Mouse (Mus musculus) mature B cell (primary cell): ENCODE results near the gene Mef2c.

Experiments used
- in situ Hi-C: fragments of 300-500 bp; cut with MboI; formaldehyde crosslinking; loops from 2 replicates; pipeline ENCODE4 v1.14.3; 2019

Mef2c gene

GRCm38 (mm10) chr13:83607883-83608581 is 104.2 kb downstream of the Mef2c start:
- in situ Hi-C loops: loop anchor here (5.0 kb wide), 1 partner anchor 36 kb away; no protein-coding TSS in a partner anchor

GRCm38 (mm10) chr13:83608851-83609516 is 105.2 kb downstream of the Mef2c start:
- in situ Hi-C loops: loop anchor here (5.0 kb wide), 1 partner anchor 37 kb away; no protein-coding TSS in a partner anchor

DNA sequence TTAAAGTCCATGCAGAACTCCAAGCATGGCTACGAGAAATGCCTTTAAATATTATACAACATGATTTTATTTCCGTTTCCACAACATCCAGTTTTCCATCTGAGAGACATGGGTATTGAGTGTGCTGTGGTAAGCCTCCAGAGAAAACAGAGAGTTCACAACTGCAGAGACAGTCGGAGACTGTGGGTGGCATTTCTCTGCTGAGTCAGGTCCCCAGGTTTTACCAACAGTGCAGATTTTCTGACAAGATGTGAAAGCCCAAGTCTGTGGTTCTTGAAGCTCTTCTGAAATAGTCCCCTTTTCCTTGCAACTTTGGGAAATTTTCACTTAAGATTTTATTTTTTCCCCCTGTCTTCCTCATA is 105.7 kb downstream of the Mef2c start:
- in situ Hi-C loops: loop anchor here (5.0 kb wide), 1 partner anchor 37 kb away; no protein-coding TSS in a partner anchor

GRCm38 (mm10) chr13:83610124-83610523 is 106.3 kb downstream of the Mef2c start:
- in situ Hi-C loops: no loop called here

DNA sequence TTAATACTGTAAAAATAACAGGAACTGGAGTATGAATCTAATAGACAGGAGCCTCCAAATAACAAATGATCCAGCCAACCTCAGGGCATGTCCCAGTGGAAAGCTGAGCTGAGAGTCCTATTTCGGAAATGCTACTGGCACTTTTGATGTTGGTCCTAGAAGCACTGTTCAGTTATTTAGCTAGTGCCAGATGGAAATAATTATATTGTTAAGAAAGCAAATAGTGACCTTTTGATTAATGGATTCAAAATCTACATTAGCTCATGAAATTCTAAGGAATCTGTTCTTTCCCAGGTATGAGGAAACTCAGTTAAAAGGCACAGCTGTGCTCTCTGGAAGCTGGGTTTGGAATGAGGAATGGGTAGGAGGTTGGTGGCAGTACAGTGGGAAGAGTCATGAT is 108.4 kb downstream of the Mef2c start:
- in situ Hi-C loops: no loop called here

- in situ Hi-C loops: no loop called here
These were observed 112.0 kb downstream of the Mef2c start for GRCm38 (mm10) chr13:83615875-83616274.

DNA sequence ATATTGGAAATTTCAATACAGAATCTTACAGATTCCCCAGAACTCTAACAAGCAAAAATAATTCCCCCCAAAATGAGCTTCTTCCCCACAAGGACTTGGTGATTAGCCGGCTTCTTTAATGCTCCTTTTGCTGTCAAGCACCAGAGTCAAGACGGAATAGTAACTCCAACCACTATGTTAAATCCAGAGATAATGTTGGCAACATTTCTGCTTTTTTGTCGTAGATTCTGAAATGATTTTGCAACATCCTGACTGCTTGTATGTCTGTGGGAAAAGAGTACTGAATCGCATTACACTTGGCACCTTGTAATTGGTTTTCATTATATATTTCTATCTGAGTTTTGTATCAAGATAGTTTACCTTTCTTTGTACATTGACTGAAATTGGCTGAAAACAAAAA is 120.8 kb downstream of the Mef2c start:
- in situ Hi-C loops: no loop called here

DNA sequence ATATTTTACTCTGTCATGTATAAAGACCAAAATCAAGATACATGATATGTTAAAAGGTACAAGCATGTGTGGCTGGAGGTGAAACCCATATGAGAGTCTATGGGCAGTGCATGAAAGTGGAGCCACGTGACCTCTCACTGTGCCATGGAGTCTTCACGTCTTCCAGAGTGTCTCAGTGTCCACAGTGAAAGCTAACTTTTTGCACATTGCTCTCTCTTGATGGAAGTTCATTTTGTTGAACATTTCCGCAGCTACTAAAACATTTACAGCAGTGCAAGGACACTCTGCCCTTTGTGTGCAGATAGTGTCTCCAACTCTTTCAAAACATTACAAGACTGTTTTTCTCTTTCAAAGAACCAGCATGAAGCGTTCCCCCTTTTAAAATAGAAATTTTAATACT is 123.6 kb downstream of the Mef2c start:
- in situ Hi-C loops: no loop called here

DNA sequence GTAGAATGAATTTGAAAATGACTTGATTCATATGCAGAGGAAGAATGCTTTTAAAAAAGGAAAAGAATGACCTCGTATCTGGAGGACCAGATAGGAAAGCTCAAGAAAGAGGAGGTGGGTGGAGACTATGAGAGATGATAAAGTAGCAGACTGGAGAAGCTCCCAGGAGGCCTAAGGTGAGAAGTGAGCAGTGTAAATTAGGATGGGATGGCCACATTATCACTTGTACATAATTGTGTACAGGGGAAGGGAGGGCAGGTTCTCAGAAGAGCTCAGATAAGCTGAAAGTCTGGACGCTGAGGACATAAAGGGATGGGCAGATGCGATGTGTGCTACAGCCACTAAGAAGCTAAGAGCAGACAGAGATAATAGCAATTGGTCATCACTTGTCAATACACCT is 124.3 kb downstream of the Mef2c start:
- in situ Hi-C loops: no loop called here

GRCm38 (mm10) chr13:83633155-83633554 is 129.3 kb downstream of the Mef2c start:
- in situ Hi-C loops: no loop called here

DNA sequence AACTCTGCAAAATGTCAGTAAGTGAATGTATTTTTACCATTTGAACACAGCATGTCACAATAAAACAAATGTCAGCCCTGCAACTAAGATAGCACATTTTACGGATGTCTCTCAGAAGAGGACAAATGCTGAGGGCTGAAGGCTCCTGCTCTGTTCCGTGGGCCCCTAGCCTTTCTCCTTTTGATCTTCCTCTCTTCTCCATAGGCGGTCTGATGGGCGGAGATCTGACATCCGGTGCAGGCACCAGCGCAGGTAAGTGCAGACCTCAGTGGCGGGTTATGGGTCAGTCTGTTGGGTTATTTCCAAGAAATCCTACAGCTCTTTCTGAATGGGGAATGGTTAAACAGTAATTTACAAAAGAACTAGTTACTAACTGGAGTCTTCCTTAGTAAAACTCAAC is 131.4 kb downstream of the Mef2c start:
- in situ Hi-C loops: no loop called here

GRCm38 (mm10) chr13:83637666-83638065 is 133.8 kb downstream of the Mef2c start:
- in situ Hi-C loops: no loop called here

- in situ Hi-C loops: no loop called here
These were observed 134.9 kb downstream of the Mef2c start for GRCm38 (mm10) chr13:83638735-83639134.

GRCm38 (mm10) chr13:83649051-83649450 is 145.2 kb downstream of the Mef2c start:
- in situ Hi-C loops: no loop called here

DNA sequence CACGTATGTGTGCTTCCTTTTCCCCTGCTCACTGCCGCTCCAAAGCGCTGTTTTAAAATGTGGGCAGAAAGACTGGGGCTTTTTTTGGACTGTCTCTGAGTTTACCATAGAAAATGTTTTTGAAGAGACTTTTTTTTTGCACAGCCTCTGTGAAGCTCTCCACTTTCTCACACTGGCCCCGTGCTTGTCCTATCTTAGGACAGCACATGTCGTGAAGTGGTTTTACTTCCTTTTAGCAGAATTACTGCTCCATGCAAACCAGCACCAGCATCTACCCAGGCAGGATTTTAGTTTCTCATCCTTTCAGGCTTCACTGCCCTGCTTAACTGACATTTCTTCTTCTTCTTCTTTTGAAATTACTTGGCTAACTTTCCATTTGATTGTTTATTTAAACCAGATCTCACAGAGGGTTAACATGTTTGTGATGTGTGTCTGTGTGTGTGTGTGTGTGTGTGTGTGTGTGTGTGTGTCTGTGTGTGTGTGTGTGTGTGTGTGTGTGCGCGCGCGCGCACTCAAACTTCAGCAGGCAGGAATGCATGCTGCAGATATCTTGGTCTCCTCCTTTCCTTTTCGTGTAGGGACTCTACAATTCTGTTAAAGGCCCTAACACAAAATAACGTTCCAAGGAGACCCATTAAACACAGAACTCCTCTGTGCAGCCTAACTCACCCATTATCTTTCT is 146.1 kb downstream of the Mef2c start:
- in situ Hi-C loops: loop anchor here (10.0 to 25.0 kb wide), 3 partner anchors 575 to 1713 kb away; no protein-coding TSS in a partner anchor

DNA sequence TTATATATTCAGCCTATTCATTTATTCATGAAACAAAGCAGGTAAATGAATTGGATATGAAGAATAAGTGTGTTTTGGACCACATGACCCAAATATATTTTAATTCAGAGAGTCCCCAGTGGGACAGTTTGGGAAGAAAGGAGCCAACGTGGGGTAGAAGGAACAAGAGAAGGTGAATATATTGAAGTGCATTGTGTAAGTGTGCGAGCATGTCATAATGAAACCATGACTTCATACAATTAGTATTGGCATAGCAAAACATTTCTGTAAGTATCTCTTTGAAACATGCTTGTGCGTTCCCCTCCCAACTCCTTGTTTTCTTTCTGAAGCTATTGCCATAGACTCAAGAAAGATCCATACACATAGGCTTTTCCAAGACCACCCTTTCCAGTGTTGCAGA is 147.0 kb downstream of the Mef2c start:
- in situ Hi-C loops: loop anchor here (10.0 to 25.0 kb wide), 3 partner anchors 576 to 1714 kb away; no protein-coding TSS in a partner anchor

DNA sequence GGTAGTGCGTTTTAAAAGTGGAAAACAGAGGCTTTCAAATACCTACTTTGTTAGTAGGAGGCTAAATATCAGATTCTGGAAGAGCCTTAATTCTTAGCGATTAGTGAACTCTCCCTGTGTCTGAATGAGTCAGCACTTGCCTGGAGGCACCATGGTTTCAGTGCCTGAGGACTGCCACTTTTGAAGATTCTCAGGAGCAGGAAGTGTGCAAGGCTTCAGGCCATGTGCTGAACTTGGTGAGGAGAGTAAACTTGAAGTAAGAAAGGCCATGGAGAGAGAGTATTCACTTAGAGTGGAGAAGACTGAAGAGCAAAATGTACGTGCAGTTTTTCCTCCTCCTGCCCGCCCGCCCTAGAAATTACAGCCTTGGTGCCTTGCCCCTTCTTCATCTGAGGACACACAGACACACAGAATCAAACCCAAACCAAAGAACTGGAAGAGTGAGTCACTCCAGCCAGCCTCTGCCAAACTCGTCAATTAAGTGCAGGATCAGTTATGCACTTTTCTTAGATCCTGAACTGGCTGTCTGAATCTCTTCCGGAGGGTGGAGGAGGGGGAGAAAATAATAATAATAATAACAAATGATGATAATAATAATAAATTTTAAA is 148.2 kb downstream of the Mef2c start:
- in situ Hi-C loops: loop anchor here (10.0 to 25.0 kb wide), 3 partner anchors 577 to 1715 kb away; no protein-coding TSS in a partner anchor

DNA sequence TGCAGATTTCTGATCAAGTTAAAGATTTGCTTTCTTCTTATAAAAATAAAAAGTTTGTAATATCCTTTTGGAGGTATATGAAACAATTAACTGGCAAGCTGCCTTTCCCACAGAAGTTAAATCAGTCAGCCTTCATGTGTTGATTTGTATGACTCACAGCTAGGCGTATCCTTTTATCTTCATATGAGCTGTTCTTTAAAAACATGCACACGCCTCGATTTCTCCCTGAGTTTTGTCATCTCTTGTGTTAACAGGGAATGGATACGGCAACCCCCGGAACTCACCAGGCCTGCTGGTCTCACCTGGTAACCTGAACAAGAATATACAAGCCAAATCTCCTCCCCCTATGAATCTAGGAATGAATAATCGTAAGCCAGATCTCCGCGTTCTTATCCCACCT is 148.7 kb downstream of the Mef2c start:
- in situ Hi-C loops: loop anchor here (10.0 to 25.0 kb wide), 3 partner anchors 578 to 1715 kb away; no protein-coding TSS in a partner anchor

GRCm38 (mm10) chr13:83654889-83655769 is 151.3 kb downstream of the Mef2c start:
- in situ Hi-C loops: loop anchor here (10.0 to 25.0 kb wide), 3 partner anchors 580 to 1718 kb away; no protein-coding TSS in a partner anchor

GRCm38 (mm10) chr13:83656094-83656493 is 152.3 kb downstream of the Mef2c start:
- in situ Hi-C loops: loop anchor here (10.0 to 25.0 kb wide), 3 partner anchors 581 to 1719 kb away; no protein-coding TSS in a partner anchor

GRCm38 (mm10) chr13:83656773-83657172 is 152.9 kb downstream of the Mef2c start:
- in situ Hi-C loops: loop anchor here (10.0 to 25.0 kb wide), 3 partner anchors 582 to 1719 kb away; no protein-coding TSS in a partner anchor
